Mouse (Mus musculus) pancreas, adult 10 weeks (tissue): Measurements from ENCODE around the gene Nmu. TPM values are rescaled to one million over a fixed set of nuclear protein-coding genes. Genes with fewer than 3 reads are reported as not detected.

Experiments
- polyA plus RNA-seq: library from polyadenylated mRNA; stranded (reverse); fragments of 350-450 nt; fragmentation: Illumina TruSeq; extraction: RNeasy Lipid Tissue Mini Kit (QIAGEN cat#74804); gene quantifications from one replicate; pipeline ENCODE4 v1.2.3, GENCODE M21; 2015; ENCODE audit warnings: low read depth, low replicate concordance; ENCODE audit not compliant: insufficient read depth

Gene Nmu
- not detected for polyA plus RNA-seq

DNA sequence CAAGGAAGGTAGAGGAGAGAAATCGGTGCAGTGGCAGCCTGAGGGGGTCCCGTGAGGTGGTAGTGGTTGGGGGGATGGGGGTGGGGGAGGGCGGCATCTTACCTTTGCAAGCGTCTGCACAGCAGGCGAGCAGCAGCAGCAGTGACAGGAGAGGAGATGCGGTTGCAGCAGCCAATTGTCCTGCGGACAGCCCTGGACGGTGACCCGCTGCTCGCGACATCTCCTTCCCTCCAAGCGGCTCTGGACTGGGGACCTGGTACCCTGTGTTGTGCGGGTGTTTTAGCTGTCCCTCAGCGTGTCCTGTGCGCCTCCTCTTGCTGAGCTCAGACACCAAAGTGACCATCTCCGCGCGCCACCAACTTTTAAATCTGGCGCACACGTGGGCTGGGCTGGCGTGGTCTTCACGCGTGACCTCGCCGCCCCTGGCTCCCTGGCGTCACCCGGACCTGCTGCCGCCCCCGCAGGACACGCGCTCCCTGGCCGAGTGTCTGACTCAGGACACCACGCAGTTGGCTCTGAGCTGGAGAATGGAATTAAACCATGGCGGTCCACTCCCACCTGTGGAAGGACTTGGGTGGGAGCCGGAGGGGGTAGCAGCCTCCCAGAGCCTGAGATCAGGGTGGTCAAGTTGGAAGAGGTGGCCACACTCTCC, at the start of gene Nmu:
Gene Nmu, minus strand, starts transcription at position 336 of the 652 bp plus-strand sequence.

DNA sequence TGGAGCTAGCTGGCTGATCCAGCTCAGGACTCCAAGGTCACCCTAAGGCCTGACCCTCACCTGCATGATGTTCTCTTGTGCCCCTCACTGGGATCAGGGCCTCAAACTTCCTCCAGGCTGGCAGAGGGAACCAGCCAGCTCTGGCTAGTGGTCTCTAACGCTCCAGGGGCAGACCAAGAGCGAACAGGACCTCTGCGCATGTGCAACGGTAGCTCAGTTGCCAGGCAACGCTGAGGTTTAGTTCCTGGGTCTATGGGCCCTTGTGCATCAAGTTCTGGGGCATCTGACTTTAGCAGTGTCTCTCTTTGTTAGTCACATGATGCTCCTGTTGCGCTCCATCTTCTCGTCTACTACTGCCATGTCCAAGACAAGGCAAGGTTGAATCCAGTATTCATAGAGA, 32.6 kb downstream of the Nmu start, which contains the start of gene Pdcl2:
Gene Pdcl2, minus strand, starts transcription at position 204 of the 400 bp plus-strand sequence.

GRCm38 (mm10) chr5:76304452-76305341, 58.9 kb downstream of the Nmu start, which contains the start of gene Clock:
Clock (minus strand) TSS chr5:76304792.

Other genes starting within 250 kb of the Nmu start
- gene Srd5a3, start 223.5 kb downstream of the Nmu start, polyA plus RNA-seq = 5.8 TPM
- 16.4 TPM for gene Tmem165, start 179.9 kb downstream of the Nmu start, polyA plus RNA-seq
- 7.3 TPM for gene Clock, start 59.0 kb downstream of the Nmu start, polyA plus RNA-seq
- not detected for gene Pdcl2, start 32.6 kb downstream of the Nmu start, polyA plus RNA-seq
- gene Gm7271, start 120.3 kb upstream of the Nmu start, polyA plus RNA-seq = not detected
- gene Exoc1, start 165.5 kb upstream of the Nmu start, polyA plus RNA-seq = 13.2 TPM
- gene Cep135, start 224.9 kb upstream of the Nmu start, polyA plus RNA-seq = 1.00 TPM